Mouse (Mus musculus) heart, embryonic 10.5 days (tissue): Measurements from ENCODE around the gene Gm20547. TPM values are rescaled to one million over a fixed set of nuclear protein-coding genes. Genes with fewer than 3 reads are reported as not detected.
A peak's percentile ranks its signal among the peaks of the same experiment; 100 is the strongest.

Source experiments
- DNase-seq: peaks from one replicate; pipeline ENCODE4 v3.0.0-alpha.2; 2017; ENCODE audit warnings: low spot score
- H3K27ac ChIP-seq: fragments of 300-500 bp; sonication (generic); 2 replicates; pipeline ENCODE4 v1.5.1; 2016; ENCODE audit warnings: mild to moderate bottlenecking
- H3K27me3 ChIP-seq: fragments of 300-500 bp; sonication (generic); 2 replicates; pipeline ENCODE4 v1.6.1; 2016; ENCODE audit warnings: mild to moderate bottlenecking; ENCODE audit not compliant: poor library complexity, insufficient read depth, severe bottlenecking
- H3K36me3 ChIP-seq: fragments of 300-500 bp; sonication (generic); 2 replicates; pipeline ENCODE4 v1.6.1; 2016; ENCODE audit warnings: mild to moderate bottlenecking, moderate library complexity
- H3K4me1 ChIP-seq: fragments of 300-500 bp; sonication (generic); 2 replicates; pipeline ENCODE4 v1.6.1; 2016; ENCODE audit warnings: mild to moderate bottlenecking
- H3K4me3 ChIP-seq: fragments of 300-500 bp; sonication (generic); 2 replicates; pipeline ENCODE4 v1.5.1; 2016; ENCODE audit warnings: mild to moderate bottlenecking, moderate library complexity
- H3K9me3 ChIP-seq: fragments of 300-500 bp; sonication (generic); 2 replicates; pipeline ENCODE4 v1.6.1; 2016; ENCODE audit warnings: mild to moderate bottlenecking, moderate library complexity
- WGBS: fragments of 180-500 bp; shearing (Covaris S2); methylation state at CpG from one replicate; pipeline ENCODE4 v1.1.7; 2016; 5-methylcytosine and 5-hydroxymethylcytosine counted together
- polyA plus RNA-seq: library from polyadenylated mRNA; unstranded; fragments of >200 nt; fragmentation: Nextera tagmentation; extraction: Ambion mirVana; gene quantifications from 2 replicates; pipeline ENCODE4 v1.2.1, GENCODE M21; 2016

The Gm20547 gene
- polyA plus RNA-seq, 1 experiment from 2014 or later, result not detected

DNA sequence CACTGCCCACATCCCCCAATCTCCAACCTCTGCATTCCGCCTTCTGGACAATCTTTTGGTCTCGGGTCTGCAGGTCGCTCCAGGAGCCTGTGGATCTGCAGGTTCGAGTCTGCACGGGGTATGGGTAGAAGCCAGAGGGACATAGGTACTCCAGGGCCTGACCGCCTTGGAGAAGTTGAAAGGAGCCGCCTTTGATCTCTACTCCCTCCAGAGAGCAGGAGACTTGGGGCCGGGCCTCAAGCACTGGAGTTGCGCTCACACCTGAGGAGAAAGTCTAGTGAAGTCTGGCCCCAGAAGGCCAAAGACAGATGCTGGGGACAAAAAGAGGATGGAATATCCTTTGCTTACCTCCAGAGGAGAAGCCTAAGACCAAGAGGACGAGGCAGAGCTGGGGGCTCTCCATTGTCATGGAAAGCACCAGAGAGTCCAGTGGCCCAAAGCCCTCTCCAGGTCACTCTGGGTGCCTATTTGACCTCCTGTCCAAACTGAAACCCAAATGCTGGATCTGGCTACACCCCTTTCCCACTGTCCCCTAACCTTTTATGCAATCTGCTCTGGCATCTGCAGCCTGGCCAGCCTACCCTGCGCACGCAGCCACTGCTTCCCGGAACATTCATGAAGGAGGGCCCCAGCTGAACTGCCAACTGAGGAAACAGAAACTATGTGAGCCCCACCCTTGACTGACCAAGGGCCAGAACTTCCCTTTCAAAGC lies 20.0 kb downstream of the Gm20547 start:
- Histone ChIP-seq H3K27me3 (peaks cover 27% of the 10 kb centered on the region; the same call in 1 of the 2 replicates), H3K9me3 (no peaks in the 10 kb centered on the region), H3K4me1 (no peaks in the 10 kb centered on the region), H3K27ac (no peak overlapping the region; the same call in 1 of the 2 replicates), H3K36me3 (peaks cover 15% of the 10 kb centered on the region), H3K4me3 (no peak overlapping the region)
- 63% methylated on average over 13 of the region's 13 CpGs for WGBS
- DNase-seq, result no peak

DNA sequence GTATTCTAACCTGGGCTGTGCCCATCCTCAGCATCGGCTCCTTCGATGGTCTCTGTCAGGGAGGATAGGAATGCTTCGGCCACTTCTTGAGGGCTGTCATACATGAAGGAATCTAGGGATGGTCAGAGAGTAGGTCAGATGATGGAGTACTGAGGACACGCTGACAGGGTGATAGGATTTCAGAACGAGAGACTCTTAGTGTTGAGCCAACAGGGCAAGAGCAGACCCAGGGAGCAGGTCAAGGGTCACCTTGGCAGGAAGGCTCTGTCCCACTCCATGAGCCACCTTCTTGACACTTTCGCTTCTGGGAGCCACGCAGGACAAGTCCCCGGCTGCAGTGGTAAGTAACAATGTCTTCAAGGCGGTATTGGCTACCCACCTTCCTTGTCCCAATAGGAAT lies 21.3 kb downstream of the Gm20547 start:
- H3K9me3 ChIP-seq, result no peaks in the 10 kb centered on the region
- peaks cover 27% of the 10 kb centered on the region; the same call in 1 of the 2 replicates for H3K27me3 ChIP-seq
- H3K4me1 ChIP-seq, result no peaks in the 10 kb centered on the region
- H3K4me3 ChIP-seq, result no peak overlapping the region
- peaks cover 28% of the 10 kb centered on the region for H3K36me3 ChIP-seq
- H3K27ac ChIP-seq, result no peak overlapping the region
- DNase-seq, result no peak
- WGBS, result 78% methylated on average over 9 of the region's 9 CpGs

DNA sequence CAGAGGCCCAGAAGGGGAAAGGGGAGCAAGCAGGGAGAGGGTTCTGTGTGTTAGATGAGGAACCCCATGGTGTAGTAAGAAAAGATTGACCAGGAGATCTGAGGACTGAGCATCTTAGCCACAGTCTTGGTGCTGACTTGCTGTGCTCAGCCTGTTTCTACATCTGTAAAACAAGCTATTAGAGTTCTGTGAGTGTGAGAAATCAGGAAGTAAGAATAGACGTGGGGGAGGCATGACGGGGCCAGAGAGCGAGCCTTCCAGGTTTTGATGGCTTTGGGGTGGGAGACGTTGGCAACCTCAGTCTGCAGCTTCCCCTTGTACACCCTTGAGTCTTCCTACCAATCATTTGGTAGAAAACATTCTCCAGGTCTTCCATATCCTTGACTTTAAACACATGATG lies 23.2 kb downstream of the Gm20547 start:
- Histone ChIP-seq H3K27ac (no peak overlapping the region), H3K9me3 (no peaks in the 10 kb centered on the region), H3K27me3 (peaks cover 18% of the 10 kb centered on the region; the same call in 1 of the 2 replicates), H3K4me3 (no peak overlapping the region), H3K36me3 (peaks cover 47% of the 10 kb centered on the region), H3K4me1 (no peaks in the 10 kb centered on the region)
- 76% methylated on average over 4 of the region's 4 CpGs for WGBS
- no peak for DNase-seq

DNA sequence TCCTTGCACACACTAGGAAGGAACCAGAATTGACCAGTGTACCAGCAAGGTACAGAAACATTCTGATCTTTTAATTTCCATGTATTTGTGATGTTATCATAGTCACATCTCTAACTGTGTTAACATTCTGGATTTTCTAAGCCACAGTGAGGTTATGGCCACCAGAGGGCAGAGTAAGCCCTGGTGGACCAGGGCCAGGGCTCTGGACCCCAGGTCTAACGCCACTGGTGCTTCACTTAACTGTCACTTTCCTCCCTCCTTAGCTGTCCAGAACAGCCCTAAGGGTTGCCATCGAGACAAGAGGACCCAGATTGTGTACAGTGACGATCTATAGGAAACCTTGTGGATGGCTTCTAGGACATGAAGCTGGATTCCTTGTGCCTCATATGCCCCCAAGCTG lies 26.0 kb downstream of the Gm20547 start:
- H3K9me3 ChIP-seq, result no peaks in the 10 kb centered on the region
- 42% methylated on average over 3 of the region's 3 CpGs for WGBS

DNA sequence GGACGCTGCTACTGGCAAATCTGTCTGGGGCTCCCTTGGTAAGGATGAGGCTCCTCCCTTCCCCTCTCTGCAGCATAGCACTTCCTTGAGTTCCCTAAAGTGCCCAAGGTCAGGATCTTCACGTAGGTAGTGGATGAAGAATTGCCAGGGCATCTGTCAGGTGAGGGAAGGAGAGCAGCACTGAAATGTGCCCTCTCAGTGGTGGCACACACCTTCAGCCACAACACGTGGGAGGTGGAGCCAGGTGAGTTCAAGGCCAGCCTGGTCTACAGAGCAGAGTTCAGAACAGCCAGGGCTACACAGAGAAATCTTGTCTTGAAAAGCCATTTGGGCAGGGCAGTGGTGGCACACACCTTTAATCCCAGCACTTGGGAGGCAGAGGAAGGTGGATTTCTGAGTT lies 27.1 kb downstream of the Gm20547 start:
- Histone ChIP-seq H3K4me3 (no peak overlapping the region), H3K36me3 (peaks cover 64% of the 10 kb centered on the region), H3K27ac (no peak overlapping the region), H3K9me3 (no peaks in the 10 kb centered on the region), H3K4me1 (peaks cover 13% of the 10 kb centered on the region), H3K27me3 (no peaks in the 10 kb centered on the region)
- DNase-seq, result no peak
- WGBS, result 74% methylated on average over 3 of the region's 3 CpGs

More for the DNA sequence above, 26.0 kb downstream of the Gm20547 start:
- no peak for DNase-seq
- Histone ChIP-seq H3K36me3 (peaks cover 64% of the 10 kb centered on the region), H3K4me3 (no peak overlapping the region), H3K4me1 (peaks cover 8% of the 10 kb centered on the region), H3K27me3 (no peaks in the 10 kb centered on the region), H3K27ac (no peak overlapping the region)

DNA sequence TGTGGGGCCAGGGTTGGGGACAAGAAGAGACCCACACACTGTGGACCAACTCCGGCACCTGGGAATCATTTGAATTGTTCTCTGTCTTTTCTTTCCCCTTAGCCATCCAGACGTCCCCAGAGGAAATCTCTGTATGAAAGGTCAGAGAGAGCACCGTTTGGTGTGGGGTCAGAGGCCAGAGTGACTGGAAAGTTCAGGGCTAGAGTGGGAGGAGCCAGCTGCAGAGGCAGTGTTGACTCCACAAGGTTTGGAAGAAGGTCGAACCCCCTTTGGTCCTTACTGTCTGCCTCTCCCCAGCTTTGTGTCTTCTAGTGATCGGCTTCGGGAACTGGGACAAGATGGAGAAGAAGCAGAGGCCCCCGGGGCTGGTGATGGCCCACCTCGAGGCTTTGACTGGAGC lies 28.3 kb downstream of the Gm20547 start:
- H3K36me3 ChIP-seq, result peaks cover 64% of the 10 kb centered on the region
- H3K4me1 ChIP-seq, result peaks cover 18% of the 10 kb centered on the region
- 79% methylated on average over 8 of the region's 8 CpGs for WGBS
- no peaks in the 10 kb centered on the region for H3K27me3 ChIP-seq
- H3K9me3 ChIP-seq, result no peaks in the 10 kb centered on the region
- H3K27ac ChIP-seq, result no peak overlapping the region
- H3K4me3 ChIP-seq, result no peak overlapping the region
- no peak for DNase-seq

DNA sequence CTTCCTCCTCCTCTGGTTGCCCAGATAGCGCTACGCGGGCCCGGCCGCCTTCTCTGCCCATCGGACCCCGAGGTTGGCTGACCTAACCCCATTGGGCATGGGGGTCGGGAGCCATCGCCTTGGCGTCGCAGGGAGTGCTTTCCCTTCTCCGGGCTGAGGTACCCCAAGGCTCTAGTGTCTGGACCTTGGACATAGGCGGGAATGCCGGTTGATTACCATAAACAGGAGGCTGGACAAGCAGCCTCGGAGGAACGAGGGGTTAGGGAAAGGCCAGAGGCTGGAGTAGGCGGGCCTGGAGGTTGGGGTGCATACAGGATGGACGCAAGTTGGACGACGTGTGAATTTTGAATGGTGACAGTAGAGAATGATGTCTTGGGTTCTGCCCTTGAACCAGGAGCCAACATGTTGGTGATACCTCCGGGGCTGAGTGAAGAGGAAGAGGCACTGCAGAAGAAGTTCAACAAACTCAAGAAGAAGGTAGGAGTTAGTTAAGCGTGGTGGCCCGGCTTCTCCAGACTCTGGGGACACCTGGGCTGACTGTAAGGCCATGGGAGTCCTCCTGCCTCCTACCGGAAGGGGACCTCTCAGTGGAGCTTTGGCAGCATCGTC lies 31.2 kb downstream of the Gm20547 start:
- Histone ChIP-seq H3K27ac (peak overlapping the region; percentile 92), H3K4me1 (peaks cover 18% of the 10 kb centered on the region), H3K4me3 (peak overlapping the region; percentile 96), H3K36me3 (peaks cover 63% of the 10 kb centered on the region), H3K9me3 (no peaks in the 10 kb centered on the region), H3K27me3 (no peaks in the 10 kb centered on the region)
- DNase-seq, result no peak
- 3% methylated on average over 25 of the region's 25 CpGs for WGBS

DNA sequence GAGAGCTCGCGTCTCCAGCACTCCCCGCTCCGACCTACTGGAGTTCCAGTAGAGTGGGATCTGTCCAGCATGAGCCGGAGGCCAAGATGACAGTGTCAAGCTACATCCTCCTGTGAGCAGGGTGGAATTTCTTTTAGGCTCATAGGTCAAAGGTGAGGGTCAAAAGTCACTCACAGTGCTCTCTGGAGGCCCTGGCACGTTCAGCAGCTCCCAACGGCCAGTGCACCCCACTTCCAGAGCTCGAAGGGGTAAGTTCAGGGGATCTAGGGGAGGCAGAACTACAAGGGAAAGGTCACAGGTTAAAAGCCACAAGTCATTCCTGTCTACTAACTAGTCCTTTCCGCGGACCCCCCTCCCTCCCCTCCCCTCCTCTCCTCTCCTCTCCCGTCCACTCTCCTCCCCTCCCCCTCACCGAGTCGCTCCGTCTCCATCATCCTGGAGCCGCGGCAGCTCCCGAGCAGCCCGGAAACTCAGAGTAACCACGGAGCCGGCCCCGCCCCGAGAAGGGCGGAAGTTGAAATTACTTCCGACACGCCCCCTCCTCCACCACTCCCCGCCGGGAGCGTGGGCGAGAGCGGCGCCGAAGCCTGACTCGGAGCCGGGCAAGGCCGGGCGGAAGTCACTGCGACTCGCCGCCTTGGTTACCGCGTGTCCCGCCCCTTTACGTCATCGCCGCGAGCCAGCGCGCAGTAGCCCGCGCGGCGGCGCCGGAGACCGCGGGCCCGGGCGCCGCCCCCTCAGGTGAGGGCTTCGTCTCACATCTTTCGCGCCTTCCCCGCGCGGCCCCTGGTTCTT lies 31.9 kb downstream of the Gm20547 start, which contains the start of the genes Skiv2l and Nelfe:
TSS of gene Skiv2l (minus strand) at position 489 of the 795 bp plus-strand sequence.
TSS of gene Nelfe (plus strand) at position 670 of the 795 bp plus-strand sequence.
- peak within 1 kb of the TSS; percentile 96 for H3K4me3 ChIP-seq
- peak within 1 kb of the TSS; percentile 92 for H3K27ac ChIP-seq
- H3K36me3 ChIP-seq, result peaks cover 63% of the 10 kb centered on the region
- no peaks in the 10 kb centered on the region for H3K9me3 ChIP-seq
- peak; percentile 98 for DNase-seq
- peaks cover 18% of the 10 kb centered on the region for H3K4me1 ChIP-seq
- no peaks in the 10 kb centered on the region for H3K27me3 ChIP-seq
- WGBS, result under 1% methylated on average over 63 of the region's 65 CpGs

DNA sequence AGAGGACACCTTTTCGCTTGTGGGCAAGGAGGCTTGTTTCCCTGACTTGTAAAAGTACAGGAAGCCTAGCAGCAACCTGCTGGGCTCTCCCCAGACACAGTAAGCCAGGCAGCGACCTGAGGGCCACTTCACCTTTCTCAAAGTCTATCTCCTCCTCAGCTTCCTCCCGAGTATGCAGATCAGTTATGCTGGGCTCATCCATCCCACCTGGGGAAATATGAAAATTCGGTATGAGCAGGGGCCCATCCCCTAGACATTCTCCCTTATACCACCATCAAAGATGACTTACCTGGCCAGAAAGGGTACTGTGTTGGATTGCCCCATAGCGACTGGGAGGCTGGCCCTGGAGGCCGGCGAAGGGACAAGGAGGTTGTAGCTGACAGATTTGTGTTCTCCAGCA lies 34.2 kb downstream of the Gm20547 start:
- Histone ChIP-seq H3K27ac (no peak overlapping the region), H3K4me1 (peaks cover 18% of the 10 kb centered on the region), H3K9me3 (no peaks in the 10 kb centered on the region), H3K4me3 (no peak overlapping the region), H3K36me3 (peaks cover 63% of the 10 kb centered on the region), H3K27me3 (no peaks in the 10 kb centered on the region)
- no peak for DNase-seq
- 86% methylated on average over 7 of the region's 7 CpGs for WGBS

DNA sequence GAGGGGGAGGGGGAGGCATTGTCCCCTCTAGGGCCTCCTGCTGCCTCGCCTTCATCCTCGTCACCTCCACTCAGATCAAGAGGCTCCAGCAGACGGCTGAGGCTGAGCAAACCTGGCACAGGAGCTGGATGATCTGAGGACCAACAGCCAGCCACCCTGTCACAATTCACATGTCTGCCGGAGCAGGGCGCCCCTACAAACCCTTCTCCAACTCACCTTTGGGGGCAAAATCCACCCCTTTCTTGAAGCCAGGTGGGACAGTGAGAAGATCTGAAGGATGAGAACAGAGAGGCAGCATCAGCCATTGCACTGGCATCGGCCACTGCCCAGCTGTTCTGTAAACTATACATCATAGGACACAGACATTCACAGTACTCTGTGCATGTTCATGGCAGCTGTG lies 34.6 kb downstream of the Gm20547 start:
- peaks cover 63% of the 10 kb centered on the region for H3K36me3 ChIP-seq
- DNase-seq, result no peak
- H3K9me3 ChIP-seq, result no peaks in the 10 kb centered on the region
- peaks cover 18% of the 10 kb centered on the region for H3K4me1 ChIP-seq
- WGBS, result 90% methylated on average over 6 of the region's 6 CpGs
- no peaks in the 10 kb centered on the region for H3K27me3 ChIP-seq
- no peak overlapping the region for H3K4me3 ChIP-seq
- no peak overlapping the region for H3K27ac ChIP-seq

DNA sequence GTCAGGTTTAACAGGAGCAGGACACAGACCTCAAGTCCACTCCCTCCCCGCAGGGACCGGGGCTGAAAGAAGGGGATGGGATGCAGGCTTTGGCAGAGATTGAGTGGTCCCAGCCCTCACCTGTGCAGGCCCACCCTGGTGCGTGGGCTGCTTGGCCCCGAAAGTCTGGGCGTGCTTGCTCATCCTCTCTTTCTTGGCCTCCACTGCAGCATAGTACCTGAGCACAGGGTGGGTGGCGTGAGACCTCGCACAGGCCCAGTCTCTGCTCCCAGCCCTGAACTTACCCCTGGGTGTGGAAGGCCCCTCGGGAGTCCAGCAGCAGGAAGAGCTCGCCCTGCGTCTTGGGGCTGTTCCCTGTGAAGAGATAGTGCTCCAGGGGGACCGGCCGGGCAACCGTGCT lies 37.0 kb downstream of the Gm20547 start:
- Histone ChIP-seq H3K36me3 (peaks cover 83% of the 10 kb centered on the region), H3K27ac (no peak overlapping the region), H3K9me3 (no peaks in the 10 kb centered on the region), H3K4me3 (no peak overlapping the region), H3K27me3 (no peaks in the 10 kb centered on the region), H3K4me1 (peaks cover 11% of the 10 kb centered on the region)
- 90% methylated on average over 13 of the region's 13 CpGs for WGBS
- DNase-seq, result no peak

DNA sequence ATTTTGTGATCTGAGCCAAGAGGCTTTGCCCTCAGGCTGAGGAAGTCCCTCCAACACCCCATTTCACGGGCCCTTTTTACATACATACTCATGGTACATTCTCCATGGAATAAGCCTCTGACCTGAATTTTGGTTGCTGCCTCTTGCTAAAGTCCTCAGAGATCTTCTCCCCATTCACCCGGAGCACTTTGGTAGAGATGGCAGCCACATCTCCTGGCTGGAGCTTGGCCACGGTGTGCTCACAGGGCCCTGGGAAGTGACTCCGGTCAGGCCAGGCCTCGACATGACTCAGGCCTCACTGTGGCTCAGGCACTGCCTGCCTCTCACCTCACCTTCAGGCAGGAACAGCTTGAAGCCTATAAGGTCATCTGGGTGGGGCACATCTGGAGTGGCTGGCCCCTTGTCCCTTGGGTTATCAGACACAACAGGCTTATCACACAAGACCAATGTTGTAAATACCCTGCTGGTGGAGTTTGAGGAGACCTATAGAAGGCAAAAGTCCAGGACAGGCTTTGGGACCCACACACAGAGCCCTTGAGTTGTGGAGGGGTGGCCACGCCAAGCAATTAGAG lies 41.0 kb downstream of the Gm20547 start:
- Histone ChIP-seq H3K4me3 (peak overlapping the region; percentile 19; the same call in 1 of the 2 replicates), H3K4me1 (peaks cover 30% of the 10 kb centered on the region), H3K36me3 (peaks cover 79% of the 10 kb centered on the region), H3K9me3 (no peaks in the 10 kb centered on the region), H3K27ac (peak overlapping the region; percentile 62; the same call in 1 of the 2 replicates), H3K27me3 (no peaks in the 10 kb centered on the region)
- 79% methylated on average over 6 of the region's 6 CpGs for WGBS
- peak; percentile 91 for DNase-seq
